Mouse (Mus musculus): ENCODE results near the gene Ramp3.

Gene Ramp3

GRCm38 (mm10) chr11:6670826-6671225 lies 12.5 kb downstream of the Ramp3 start:
- DNase-seq = no peak

GRCm38 (mm10) chr11:6674701-6675100 lies 16.4 kb downstream of the Ramp3 start:
- DNase-seq = no peak

GRCm38 (mm10) chr11:6675402-6675801 lies 17.1 kb downstream of the Ramp3 start:
- no peak for DNase-seq

GRCm38 (mm10) chr11:6676641-6677040 lies 18.3 kb downstream of the Ramp3 start:
- DNase-seq = peak in 1 of 2 experiments; percentile 2

GRCm38 (mm10) chr11:6677530-6677929 lies 19.2 kb downstream of the Ramp3 start:
- DNase-seq = peak; percentile 23 to 41

GRCm38 (mm10) chr11:6679694-6680396 lies 21.5 kb downstream of the Ramp3 start:
- no peak for DNase-seq

GRCm38 (mm10) chr11:6680397-6680818 lies 22.1 kb downstream of the Ramp3 start:
- DNase-seq = no peak

- no peak for DNase-seq
Observed at GRCm38 (mm10) chr11:6684741-6685140, 26.4 kb downstream of the Ramp3 start.

GRCm38 (mm10) chr11:6688888-6689287 lies 30.6 kb downstream of the Ramp3 start:
- DNase-seq = no peak

- no peak for DNase-seq
Observed at GRCm38 (mm10) chr11:6692341-6692740, 34.0 kb downstream of the Ramp3 start.

GRCm38 (mm10) chr11:6694114-6694513 lies 35.8 kb downstream of the Ramp3 start:
- DNase-seq = no peak

- DNase-seq = no peak
Observed at GRCm38 (mm10) chr11:6695176-6695575, 36.9 kb downstream of the Ramp3 start.

GRCm38 (mm10) chr11:6696551-6696950 lies 38.2 kb downstream of the Ramp3 start:
- no peak for DNase-seq

GRCm38 (mm10) chr11:6697751-6698150 lies 39.4 kb downstream of the Ramp3 start:
- no peak for DNase-seq

GRCm38 (mm10) chr11:6698281-6698680 lies 40.0 kb downstream of the Ramp3 start:
- no peak for DNase-seq

GRCm38 (mm10) chr11:6702258-6702657 lies 43.9 kb downstream of the Ramp3 start:
- DNase-seq = no peak

GRCm38 (mm10) chr11:6704851-6705250 lies 46.5 kb downstream of the Ramp3 start:
- DNase-seq = no peak

GRCm38 (mm10) chr11:6705516-6705915 lies 47.2 kb downstream of the Ramp3 start:
- no peak for DNase-seq

GRCm38 (mm10) chr11:6706796-6707195 lies 48.5 kb downstream of the Ramp3 start:
- no peak for DNase-seq

- no peak for DNase-seq
Observed at GRCm38 (mm10) chr11:6708437-6708836, 50.1 kb downstream of the Ramp3 start.

GRCm38 (mm10) chr11:6710409-6710808 lies 52.1 kb downstream of the Ramp3 start:
- DNase-seq = no peak

GRCm38 (mm10) chr11:6720746-6721145 lies 62.4 kb downstream of the Ramp3 start:
- DNase-seq = no peak

- no peak for DNase-seq
Observed at GRCm38 (mm10) chr11:6726921-6727320, 68.6 kb downstream of the Ramp3 start.
